Mouse (Mus musculus) ES-E14 (cell line): ENCODE measurements around the gene Tmpo.

Experiments used
- CHD2 ChIP-seq: IDR thresholded peaks from 2 replicates; pipeline ENCODE4 v1.6.1; 2014; ENCODE audit warnings: mild to moderate bottlenecking, low read depth, low read length, inconsistent platforms
- HCFC1 ChIP-seq: IDR thresholded peaks from 2 replicates; pipeline ENCODE4 v1.6.1; 2012; ENCODE audit warnings: low read length, inconsistent platforms, borderline replicate concordance; ENCODE audit not compliant: insufficient read depth
- MAFK ChIP-seq: IDR thresholded peaks from 2 replicates; pipeline ENCODE4 v1.6.1; 2014; ENCODE audit warnings: mild to moderate bottlenecking, low read depth, low read length, inconsistent platforms; ENCODE audit not compliant: insufficient read depth
- ZC3H11A ChIP-seq: IDR thresholded peaks from 2 replicates; pipeline ENCODE4 v1.6.1; 2012; ENCODE audit warnings: low read depth, mild to moderate bottlenecking, inconsistent platforms, low read length, borderline replicate concordance
- ZNF384 ChIP-seq: IDR thresholded peaks from 2 replicates; pipeline ENCODE4 v1.6.1; 2012; ENCODE audit warnings: low read depth, low read length, inconsistent platforms

- TF ChIP-seq ZNF384 (peak; percentile 73), MAFK (no peak), HCFC1 (no peak), ZC3H11A (no peak), CHD2 (no peak)
Measured at GRCm38 (mm10) chr10:91143313-91144230, 37.5 kb downstream of the Tmpo start.
